Mouse (Mus musculus): Measurements from ENCODE around the gene Fads1.

The Fads1 gene

GRCm38 (mm10) chr19:10181225-10181624 is 1.5 kb upstream of the Fads1 start:
- no peak for DNase-seq

DNA sequence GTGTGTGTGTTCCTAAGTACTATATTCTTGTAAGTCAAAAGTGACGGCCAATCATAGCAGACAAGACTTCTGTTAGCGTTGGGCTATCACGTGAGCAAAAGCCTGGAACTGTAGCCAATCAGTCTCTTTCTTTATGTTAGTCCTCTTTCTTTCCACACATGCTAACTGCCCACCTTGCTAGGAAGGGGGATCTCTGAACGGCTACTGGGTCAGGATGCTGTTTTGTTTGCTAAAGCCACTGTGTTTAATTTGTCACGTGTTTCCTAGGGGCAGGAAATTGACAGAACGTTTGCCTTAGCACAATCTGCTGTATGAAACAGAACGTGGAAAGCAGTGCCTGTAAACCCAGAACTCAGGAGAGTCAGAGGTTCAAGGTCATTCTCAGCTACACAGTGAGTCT is 546 bp upstream of the Fads1 start:
- no peak for DNase-seq

DNA sequence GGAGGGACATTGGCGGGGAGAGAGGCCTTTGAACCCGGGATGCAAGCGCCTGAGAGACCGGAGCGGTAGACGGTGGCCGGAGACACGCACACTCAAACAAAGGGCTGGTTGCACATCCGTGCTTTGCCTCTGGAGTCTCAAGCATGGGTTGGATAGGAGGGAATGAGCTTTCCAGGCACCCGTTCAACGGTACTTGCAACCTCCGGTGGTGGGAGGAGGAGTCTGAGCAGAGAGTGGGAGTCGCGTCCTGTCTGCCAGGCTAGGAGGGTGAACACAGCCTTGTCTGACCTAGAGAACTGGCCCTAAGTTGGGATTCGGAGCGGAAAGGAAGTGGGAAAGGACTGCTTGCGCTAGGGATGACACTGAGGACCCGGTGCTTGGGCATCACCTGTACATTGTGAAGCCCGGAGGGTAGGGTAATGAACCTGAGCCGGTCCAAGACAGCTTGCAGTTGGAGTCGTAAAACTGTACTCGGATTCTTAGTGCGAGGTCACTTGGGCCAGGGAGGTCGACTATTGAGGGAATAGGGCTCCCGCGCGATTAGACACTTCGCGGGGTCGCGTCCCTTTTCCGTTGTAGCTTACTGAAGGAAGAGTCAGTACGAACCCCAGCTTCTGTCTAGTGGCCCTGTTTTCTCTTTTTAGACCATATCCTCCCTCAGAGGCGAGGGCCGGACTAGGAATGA is 753 bp downstream of the Fads1 start:
- peak; percentile 90 for DNase-seq

DNA sequence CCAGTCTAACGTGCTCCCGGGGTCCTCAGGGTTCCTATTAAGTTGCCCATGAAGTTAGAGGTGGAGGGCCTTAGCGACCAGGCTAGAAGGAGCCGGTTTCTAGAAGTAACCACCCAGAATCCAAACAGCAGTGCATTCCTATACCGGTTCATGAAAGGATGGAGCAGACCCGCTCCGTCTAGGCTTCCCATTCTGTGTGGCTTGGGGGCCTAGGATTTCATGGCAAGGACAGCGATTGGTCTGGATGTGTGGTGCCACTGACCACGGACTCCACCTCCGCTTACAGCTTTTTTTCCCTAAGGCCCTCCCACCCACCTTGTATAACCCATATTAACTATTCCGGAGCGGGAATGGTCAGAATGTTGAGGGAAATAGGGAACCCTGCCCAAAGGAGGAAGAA is 1.4 kb downstream of the Fads1 start:
- DNase-seq: no peak

- DNase-seq: no peak
Observed at GRCm38 (mm10) chr19:10185876-10186275, 3.2 kb downstream of the Fads1 start.

- no peak for DNase-seq
Observed at GRCm38 (mm10) chr19:10186569-10186968, 3.9 kb downstream of the Fads1 start.

DNA sequence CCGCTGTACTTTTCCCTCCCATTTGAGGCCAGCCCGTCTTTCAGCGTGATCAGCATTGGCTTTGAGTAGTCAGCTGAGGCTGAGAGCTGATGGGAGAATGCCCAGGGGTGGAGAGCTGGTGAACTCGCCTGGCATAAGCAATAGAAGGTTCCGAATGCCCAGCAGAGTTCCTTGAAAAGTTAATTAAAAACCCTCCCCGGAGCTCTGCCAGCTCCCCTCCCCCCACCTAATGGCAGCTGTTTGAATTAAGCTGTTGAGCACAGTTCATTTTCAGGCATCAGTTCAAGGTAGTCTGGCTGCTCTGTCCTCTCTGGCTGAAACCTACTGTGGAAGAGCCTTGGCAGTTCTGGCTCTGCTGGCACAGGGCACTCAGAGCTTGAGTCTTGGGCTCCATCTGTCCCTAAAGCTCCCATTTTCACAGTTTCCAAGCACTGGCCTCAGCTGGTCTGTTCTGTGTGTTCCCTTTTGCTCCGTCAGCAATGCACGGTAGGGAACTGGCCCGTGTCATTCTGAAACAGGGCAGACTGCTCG is 5.7 kb downstream of the Fads1 start:
- DNase-seq: peak; percentile 70

GRCm38 (mm10) chr19:10189022-10189421 is 6.3 kb downstream of the Fads1 start:
- DNase-seq: no peak

- no peak for DNase-seq
Observed at GRCm38 (mm10) chr19:10189940-10190339, 7.3 kb downstream of the Fads1 start.

- peak; percentile 56 for DNase-seq
Observed at GRCm38 (mm10) chr19:10190796-10191195, 8.1 kb downstream of the Fads1 start.

DNA sequence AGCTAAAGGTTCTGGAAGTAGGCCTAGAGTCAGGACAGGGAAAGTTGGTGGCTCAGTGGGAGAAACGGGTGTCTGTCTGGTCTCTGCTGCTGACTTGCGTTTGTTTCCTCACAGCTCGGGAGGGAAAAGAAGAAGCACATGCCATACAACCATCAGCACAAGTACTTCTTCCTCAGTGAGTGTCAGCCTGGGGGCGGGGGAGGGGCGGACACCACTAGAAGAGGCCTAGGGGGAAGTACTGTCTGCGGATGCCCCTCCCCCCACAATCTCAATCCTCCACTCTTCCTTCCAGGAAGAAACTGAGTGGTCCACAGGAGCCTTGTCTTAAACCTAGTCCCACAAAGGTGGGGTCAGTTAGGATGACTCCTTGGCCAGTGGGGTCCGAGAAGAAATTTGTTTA is 8.6 kb downstream of the Fads1 start:
- DNase-seq: no peak

- no peak for DNase-seq
Observed at GRCm38 (mm10) chr19:10194337-10194736, 11.6 kb downstream of the Fads1 start.

DNA sequence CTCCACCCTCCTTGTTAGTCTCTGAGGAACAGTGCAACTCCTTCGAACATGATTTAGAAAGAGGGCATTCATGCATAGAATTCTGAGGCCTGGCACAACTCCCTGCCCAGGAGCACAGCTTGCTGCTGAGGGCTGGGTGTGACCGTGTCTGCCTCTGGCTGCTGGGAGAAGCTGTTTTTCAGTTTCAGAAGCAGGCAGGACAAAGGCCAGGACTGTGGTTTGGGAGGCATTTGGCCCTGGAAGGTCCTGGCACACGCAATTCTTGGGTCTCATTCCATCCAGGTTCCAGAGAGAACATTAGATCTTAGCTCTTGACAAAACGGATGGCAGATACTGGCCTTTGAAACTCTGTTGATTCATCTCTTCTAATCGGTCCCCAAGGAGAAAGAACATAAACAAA is 12.6 kb downstream of the Fads1 start:
- DNase-seq: no peak

GRCm38 (mm10) chr19:10197130-10197529 is 14.4 kb downstream of the Fads1 start:
- DNase-seq: no peak

GRCm38 (mm10) chr19:10198286-10198685 is 15.6 kb downstream of the Fads1 start:
- DNase-seq: no peak

DNA sequence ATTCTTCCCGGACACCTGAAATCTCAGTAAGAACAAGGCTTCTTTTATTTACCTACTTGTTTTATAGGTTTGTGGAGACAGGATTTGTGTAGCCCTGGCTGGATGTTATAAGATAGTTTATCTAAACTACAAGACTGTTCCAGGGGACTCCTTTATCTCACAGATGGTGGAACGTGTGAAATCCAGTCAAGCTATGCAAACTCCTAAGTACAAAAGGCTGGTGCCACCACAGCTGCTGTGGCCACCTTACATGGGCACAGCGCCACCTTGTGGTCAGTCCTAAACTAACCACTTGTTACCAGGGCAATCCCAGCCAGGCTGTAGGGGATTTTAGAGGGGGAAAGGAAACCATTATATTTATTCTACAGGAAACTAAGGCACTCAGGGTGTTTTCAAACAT is 16.0 kb downstream of the Fads1 start:
- DNase-seq: peak; percentile 76

- DNase-seq: no peak
Observed at GRCm38 (mm10) chr19:10203146-10203847, 20.6 kb downstream of the Fads1 start.

- DNase-seq: peak; percentile 89
Observed at GRCm38 (mm10) chr19:10203848-10204615, 21.3 kb downstream of the Fads1 start, which contains the start of the genes Tmem258 and Fen1. Gene Tmem258, plus strand, starts transcription at chr19:10204014. Gene Fen1, minus strand, starts transcription at chr19:10204169.

GRCm38 (mm10) chr19:10204616-10205001 is 21.9 kb downstream of the Fads1 start:
- peak; percentile 57 for DNase-seq

- DNase-seq: no peak
Observed at GRCm38 (mm10) chr19:10205051-10205450, 22.4 kb downstream of the Fads1 start.

DNA sequence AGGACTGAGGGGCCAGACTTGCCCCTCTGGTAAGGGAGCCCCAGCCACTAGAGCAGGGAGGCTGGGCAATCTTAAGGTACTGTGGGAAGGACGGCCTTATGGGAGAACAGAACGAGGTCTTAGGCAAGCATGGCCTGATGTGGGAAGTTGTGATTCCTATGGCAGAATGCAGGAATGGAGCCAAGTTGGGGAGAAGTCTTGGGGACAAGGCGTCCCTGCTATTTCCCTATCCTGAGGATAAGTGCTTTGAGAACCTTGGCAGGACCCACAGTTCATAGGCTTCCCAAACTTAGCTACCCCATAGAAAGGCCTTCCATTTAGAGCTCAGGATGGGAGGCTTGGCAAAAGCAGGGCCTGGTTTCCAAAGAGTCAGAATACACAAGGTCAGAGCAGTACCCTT is 26.2 kb downstream of the Fads1 start:
- no peak for DNase-seq

DNA sequence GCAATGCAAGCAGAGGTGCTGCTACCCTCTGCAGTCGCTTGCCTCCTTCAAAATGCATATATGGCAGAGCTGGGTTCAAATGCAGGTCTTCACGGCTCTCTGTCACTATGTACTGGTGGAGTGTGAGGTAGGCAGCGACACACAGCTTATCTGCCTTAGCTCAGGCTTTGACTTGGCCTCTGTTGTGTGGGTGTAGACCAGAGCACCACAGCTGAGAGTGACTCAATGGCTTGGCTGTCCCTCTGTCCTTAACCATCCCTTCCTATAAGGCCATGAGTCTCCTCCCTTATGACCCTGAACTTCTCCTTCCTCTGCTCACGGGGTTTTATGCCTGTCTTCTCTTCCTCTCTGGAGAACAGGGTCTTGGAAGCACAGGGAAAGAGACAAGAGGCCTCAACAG is 28.2 kb downstream of the Fads1 start:
- DNase-seq: no peak

DNA sequence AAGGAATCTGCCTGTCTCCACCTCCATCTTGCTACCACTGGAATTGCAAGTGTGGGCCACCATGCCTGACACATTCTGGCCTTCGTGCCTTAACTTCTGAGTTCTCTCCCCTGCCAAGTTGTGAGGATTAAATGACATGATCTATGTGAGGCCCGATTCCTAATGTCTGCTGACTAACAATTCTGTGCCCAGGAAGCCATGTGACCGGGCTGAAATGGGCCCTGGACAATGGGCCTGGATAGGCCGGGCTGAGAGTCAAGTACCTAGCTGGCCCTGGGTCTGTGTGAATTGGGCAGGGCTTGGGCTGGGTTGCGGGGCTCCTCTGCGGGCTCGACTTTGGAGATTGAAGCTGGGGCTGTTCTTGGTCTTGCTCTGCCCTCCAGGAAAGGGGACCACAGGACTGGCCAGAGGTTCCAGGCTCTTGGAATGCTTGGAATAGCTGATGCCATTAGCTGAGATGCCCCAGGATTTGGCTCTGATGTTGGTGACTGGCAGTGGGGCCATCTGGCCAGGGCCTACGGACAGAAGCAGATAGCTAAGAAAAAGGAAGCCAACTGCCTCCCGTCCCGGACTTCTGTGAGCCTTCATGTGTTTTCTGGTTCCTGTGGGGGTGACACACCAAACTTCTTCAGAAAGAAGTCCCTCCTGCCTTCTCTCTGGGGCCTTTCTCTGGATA is 31.2 kb downstream of the Fads1 start:
- DNase-seq: no peak

Data from right cerebral cortex, adult 18-20 months (tissue).